Mouse (Mus musculus) cerebellum, adult 9-11 months (tissue): Measurements from ENCODE around the gene Btnl2.
"Not testable (repeated sequence)": the region's sequence is repeated elsewhere in the genome, so short reads cannot be mapped to it uniquely, and the experiment has no call there.

Source experiments
- DNase-seq: peaks from one replicate; pipeline ENCODE4 v3.0.0; 2022

Gene Btnl2

DNA sequence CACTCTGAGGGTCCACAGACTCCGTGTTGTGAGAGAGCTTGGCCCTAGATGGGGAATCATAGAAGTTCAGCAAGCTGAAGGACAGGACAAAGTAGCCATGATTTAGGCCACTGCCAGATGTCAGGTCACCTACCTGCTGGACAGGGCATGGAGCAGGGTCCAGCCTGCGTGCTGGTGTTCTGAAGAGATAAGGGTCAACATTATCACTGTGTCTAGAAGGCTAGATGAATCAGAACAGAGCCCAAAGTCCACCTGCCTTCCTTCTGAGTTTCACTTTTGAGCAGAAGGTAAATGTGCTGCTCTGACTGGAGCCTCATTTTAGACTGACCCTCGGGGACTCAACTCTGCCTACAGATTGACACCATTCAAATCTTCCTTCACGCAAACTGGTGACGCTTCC, at the start of gene Btnl2:
Gene Btnl2, plus strand, starts transcription at position 284 of the 400 bp plus-strand sequence.
- DNase-seq = no peak

- DNase-seq = peak; percentile 63
These were observed 49.1 kb upstream of the Btnl2 start, which contains the start of gene H2-Eb1 for GRCm38 (mm10) chr17:34305380-34306030. H2-Eb1 (plus strand) TSS chr17:34305867.

DNA sequence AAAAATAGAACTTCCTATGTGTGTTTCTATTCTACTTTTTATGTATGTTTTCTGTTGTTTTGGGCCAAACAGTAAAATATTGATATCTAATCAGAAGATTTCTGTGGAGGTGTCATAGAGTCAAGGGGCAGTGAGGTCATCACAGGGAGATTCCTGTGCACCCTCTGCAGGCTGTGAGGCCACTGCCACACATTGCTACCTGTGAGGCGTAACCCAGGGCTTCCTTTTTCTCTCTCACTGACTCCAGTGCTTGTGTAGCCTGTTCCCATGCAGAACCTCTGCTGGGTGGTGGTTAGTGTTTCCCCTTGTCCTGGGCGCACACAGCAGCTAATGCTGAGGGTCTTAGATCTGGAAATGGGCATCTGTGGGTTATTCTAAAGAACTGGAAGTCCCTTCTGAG, 48.2 kb upstream of the Btnl2 start:
- no peak for DNase-seq

GRCm38 (mm10) chr17:34307216-34307615, 47.4 kb upstream of the Btnl2 start:
- DNase-seq = no peak

- DNase-seq = no peak
These were observed 46.5 kb upstream of the Btnl2 start for GRCm38 (mm10) chr17:34308161-34308560.

- no peak for DNase-seq
These were observed 45.4 kb upstream of the Btnl2 start for GRCm38 (mm10) chr17:34309225-34309624.

- DNase-seq = peak; percentile 56
These were observed 44.8 kb upstream of the Btnl2 start for GRCm38 (mm10) chr17:34309683-34310385.

DNA sequence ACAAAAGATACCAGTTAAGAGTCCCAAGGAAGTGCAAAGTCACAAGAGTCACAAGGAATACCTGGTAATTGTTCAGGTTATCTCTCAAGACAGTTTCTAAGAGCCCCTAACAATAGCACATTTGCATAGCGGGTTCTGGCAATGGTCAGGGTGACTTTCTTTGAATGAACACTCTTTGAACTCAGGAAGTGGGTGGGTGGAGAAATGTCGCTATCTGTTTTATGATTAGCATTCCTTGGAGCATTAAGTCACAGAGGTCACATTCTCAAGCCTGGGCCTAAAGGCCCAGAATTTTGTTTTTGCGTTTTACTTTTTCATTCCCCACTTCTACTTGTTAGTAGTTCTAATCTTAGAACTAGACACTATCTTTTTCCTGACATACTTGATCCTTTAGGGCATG, 44.1 kb upstream of the Btnl2 start:
- not testable (repeated sequence) for DNase-seq

DNA sequence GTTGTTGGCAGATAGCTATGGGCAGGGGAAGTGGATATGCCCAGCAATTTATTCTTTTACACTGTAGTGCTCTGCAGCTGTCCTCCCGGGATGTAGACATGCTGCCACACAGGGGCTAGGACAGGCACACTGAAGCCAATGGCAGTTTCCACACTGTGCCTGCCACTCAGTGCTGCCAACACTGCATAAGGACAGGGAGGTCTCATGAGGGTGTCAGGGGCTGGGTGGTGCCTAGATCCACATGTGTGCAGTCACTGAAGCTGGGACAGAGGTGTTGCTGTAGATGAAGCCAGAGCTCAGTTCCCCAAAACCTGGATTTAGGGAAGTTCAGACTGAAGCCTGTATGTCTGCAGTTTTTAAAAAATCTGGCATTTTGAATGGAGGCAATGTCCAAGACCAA, 42.4 kb upstream of the Btnl2 start:
- no peak for DNase-seq

GRCm38 (mm10) chr17:34313393-34313792, 41.2 kb upstream of the Btnl2 start:
- DNase-seq = peak; percentile 28

DNA sequence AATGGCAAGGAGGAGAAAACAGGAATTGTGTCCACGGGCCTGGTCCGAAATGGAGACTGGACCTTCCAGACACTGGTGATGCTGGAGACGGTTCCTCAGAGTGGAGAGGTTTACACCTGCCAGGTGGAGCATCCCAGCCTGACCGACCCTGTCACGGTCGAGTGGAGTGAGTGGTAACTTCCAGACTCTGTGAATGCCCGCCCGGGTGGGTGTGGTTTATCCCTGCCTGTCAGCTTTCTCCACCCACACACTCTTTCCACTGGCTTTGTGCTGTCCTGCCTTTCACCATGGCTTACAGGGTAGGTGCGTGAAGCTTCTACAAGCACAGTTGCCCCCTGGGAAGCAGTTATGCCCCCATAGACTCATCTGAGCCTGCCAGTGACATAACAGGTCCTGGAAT, 40.3 kb upstream of the Btnl2 start:
- DNase-seq = no peak

GRCm38 (mm10) chr17:34315512-34315911, 39.1 kb upstream of the Btnl2 start:
- DNase-seq = no peak

GRCm38 (mm10) chr17:34316697-34317096, 37.9 kb upstream of the Btnl2 start:
- no peak for DNase-seq

DNA sequence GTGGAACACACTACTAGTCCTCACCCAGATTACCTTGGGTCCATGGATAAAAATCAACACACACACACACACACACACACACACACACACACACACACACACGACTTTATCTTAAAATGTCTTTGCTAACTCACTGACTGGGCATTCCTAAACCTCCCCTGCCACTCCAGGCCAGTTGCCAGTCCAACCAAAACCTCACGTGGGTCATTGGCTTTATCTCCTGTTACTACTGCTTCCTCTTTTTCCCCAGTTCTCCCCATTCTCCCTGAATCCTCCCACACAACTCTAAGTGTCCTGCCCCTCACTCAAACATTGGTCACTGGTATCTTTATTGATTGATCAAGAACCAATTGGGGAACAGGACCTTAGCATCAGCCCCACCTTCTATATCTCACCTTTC, 37.3 kb upstream of the Btnl2 start:
- no peak for DNase-seq

GRCm38 (mm10) chr17:34325436-34325835, 29.2 kb upstream of the Btnl2 start, which contains the start of gene H2-Eb2:
H2-Eb2 (plus strand) TSS chr17:34325665.
- no peak for DNase-seq

- no peak for DNase-seq
These were observed 28.2 kb upstream of the Btnl2 start for GRCm38 (mm10) chr17:34326373-34326772.

DNA sequence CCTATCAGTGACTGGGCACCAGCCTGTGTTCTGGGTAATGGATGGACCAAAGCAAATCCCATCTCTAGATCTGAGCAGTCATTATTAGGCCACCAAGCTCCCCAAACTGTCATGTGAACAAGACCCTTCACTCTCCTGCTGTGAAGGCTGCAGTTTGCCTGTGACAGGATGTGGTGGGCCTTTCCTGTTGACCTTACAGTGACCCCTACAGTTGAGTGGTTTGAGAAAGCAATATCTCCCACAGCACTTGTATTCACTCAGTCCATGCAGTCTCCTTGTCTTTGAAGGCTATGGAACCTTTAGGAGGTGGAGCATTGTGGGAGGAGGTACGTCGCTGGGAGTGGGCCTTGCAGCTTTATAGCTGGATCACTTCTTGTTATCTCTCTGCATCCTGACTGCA, 24.8 kb upstream of the Btnl2 start:
- DNase-seq = no peak

DNA sequence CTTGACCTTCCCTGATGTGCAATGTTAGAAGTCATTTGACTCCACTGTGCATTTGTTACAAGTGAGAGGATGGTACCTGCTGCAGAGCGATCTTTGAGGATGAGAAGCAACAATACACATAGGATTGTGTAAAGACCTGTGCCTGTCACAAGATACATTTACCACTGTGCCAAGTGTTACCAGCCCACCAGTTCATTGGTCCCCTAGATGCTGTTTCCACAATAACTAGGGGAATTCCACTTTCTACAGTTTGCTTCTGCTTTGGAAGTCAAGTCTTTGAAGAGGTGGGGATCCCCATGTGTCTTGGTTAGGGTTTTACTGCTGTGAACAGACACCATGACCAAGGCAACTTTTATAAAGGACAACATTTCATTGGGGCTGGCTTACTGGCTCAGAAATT, 23.4 kb upstream of the Btnl2 start:
- no peak for DNase-seq

GRCm38 (mm10) chr17:34340619-34341402, 13.8 kb upstream of the Btnl2 start:
- no peak for DNase-seq

DNA sequence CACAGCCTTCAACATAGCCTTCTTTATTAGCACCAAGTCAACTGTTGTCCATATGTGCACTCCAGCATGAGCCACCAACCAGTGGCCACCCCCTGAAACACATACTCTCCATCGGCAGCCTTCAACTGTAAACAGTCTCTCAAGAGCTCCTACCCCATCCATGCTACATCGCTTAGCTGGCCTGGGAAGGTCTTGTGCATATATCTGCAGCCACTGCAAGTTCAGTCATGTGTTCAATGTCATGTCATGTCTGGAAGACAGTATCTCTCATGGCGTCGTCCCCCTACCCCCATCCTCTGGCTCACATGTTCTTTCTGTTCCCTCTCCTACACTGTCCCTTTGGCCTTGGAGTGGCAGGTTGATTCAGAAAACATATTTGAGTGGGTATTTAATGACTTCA, 9.7 kb upstream of the Btnl2 start:
- no peak for DNase-seq

DNA sequence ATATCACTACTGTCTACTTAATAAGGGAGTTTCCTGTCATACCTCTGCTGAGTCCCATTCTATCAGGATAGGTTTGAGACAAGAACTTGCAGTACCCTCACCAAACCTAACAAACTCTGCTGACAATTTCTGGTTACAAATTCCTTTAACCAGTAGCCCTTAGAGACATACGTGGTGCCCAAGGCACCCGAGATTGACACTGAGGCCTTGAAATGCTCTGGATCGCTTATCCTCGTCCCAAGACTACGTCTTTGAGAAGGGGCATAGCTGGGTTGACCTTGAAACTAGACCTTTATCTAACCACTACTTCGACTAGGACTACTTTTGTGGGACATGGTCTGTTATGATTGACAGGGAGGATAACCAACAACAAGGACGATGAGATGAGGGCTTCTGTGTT, 9.1 kb upstream of the Btnl2 start:
- DNase-seq = no peak

DNA sequence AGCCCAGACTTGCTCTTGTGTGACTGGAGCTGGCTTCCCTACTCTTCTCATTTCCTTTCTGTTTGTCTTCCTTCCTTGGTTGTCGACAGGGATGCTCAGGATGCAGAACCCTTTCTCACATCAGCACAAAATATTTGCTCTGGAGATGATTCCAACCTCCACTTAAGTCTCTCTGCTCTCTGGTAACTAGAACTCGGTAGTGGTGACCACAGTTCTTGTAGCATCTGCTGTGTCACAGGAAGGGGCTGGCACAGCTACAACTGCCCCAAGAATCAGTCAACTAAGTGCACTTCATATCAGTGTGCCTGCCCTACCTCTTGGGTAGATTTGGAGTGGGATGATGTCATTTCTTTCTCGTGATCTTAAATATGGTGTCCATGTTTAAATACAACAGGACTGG, 8.6 kb upstream of the Btnl2 start:
- no peak for DNase-seq

- DNase-seq = no peak
These were observed 6.9 kb upstream of the Btnl2 start for GRCm38 (mm10) chr17:34347606-34348308.
